Mouse (Mus musculus): ENCODE results near the gene Cdyl2.

Gene Cdyl2

GRCm38 (mm10) chr8:116538763-116539162 is 194.0 kb downstream of the Cdyl2 start:
- DNase-seq (ENCODE audit: inconsistent ontology term): no peak

DNA sequence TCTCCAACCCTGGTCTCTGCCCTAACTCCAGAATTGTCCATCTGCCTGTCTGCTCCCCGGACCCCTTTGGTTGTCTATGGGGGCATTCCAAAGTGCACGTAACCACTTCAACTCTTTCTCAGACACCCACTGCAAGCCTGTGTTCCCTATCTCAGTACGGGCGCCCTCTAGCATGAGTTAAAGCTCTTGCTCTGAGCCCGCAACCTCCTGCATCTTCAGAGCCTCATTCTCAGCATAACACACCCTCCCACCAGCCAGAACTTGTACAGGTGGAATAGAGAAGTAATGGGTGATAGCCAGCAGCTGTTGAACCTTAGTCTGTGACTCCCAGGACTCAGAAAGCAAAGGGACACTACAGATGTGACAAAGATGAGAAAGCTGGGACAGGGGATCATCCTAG is 196.0 kb downstream of the Cdyl2 start:
- DNase-seq (ENCODE audit: inconsistent ontology term): no peak

GRCm38 (mm10) chr8:116533081-116533480 is 199.7 kb downstream of the Cdyl2 start:
- no peak for DNase-seq (ENCODE audit: inconsistent ontology term)

GRCm38 (mm10) chr8:116528736-116529135 is 204.1 kb downstream of the Cdyl2 start:
- DNase-seq (ENCODE audit: inconsistent ontology term): no peak

GRCm38 (mm10) chr8:116524915-116525314 is 207.9 kb downstream of the Cdyl2 start:
- no peak for DNase-seq (ENCODE audit: inconsistent ontology term)
